Mouse (Mus musculus): ENCODE data around the gene Ifi27.
"Not testable (repeated sequence)": the region's sequence is repeated elsewhere in the genome, so short reads cannot be mapped to it uniquely, and the experiment has no call there.

The Ifi27 gene

DNA sequence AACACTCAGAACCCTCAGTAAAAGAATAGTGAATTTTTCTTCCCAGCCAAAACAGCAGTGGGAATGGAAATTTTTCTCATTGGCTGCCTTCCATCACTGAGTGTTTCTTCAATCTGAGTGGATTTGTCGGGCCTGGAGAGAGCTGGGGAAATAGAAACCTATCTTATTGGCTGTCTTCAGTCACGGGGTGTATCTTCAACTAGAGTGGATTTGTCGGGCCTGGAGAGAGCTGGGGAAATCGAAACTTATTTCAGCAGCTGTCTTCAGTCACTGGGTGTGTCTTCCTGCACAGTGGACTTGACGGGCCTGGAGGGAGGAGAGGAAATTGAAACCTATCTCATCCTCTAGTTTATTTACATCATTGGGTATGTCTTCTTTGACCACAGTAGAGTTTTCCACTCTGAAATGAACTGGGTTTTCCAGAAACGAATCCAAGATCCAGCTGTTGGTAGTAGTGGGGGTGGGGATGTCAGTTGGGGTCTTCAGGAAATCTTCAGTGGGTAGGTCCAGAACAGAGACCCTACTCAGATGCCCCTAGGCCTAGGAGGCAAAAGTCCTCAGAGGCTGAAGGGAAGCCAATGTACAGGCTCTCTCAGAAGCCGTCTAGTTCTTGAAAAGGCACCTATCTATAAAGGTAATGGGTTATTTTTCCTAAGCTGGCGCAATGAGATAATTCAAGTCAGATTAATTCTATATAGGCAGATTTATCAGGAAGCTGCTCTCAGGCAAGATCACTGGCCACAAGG, at the start of gene Ifi27:
Ifi27 (plus strand) TSS at position 226 of the 746 bp plus-strand sequence.
- peak; percentile 79 for DNase-seq (ENCODE audit: low spot score)

DNA sequence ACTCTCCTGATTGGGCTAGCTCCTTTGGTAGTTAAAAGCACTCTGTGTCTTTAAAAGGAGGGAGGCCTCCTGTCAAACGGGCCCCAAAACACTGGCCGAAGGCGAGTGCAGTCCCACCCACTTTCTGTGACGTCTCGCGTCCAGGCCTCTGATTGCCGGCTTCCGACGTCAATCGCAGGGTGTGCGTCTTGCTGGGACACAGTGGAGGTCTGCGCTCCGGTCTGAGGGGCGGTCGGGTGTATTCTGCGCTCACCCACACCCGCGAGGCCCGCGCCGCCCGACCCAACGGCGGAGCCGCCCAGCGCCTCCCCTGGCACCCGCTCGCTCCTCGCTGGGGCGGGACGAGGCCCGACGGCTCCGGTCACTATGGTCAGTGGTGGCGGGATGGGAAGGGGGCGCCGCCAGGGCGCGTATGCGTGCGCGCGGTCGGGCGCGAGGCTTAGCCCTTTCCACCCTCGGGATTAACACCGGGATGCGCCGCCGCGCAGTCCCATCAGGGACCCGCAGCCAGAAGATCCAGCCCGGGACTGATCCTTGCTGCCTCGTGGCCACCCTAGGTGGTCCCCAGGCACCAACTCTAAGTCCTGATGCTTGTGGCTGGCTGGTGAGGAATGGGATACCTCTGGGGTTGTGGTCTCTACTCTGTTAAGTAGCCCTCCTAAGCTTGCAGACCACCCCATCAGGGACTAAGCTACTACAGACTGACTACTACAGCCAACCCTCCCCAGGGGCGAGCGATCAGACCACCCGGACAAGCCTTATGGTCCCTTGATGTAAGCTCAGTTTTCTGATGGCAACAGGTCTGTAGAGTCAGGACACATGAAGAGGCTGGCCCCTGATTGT, 45.3 kb upstream of the Ifi27 start, which contains the start of gene Otub2:
Otub2 (plus strand) TSS at position 178 of the 843 bp plus-strand sequence.
- DNase-seq (ENCODE audit: low spot score), result peak; percentile 93

DNA sequence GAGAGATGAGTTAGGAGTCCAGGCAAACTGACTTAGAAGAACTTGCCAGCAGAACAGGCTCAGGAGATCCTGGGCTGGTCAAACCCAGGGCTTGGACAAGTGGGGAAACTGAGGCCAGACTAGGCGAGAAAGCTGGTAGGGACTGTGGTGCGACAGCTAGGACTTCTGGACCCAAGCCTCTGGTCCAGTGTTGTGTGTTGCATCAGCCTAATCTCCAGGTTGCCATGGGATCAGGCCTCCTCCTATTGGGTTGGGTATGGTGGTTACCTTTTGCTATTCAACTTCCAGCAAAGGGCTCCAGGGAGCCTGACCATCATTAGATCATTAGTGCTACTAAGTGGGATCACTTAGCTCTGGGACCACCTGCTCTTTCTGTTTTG, 44.7 kb upstream of the Ifi27 start:
- DNase-seq (ENCODE audit: low spot score), result no peak

DNA sequence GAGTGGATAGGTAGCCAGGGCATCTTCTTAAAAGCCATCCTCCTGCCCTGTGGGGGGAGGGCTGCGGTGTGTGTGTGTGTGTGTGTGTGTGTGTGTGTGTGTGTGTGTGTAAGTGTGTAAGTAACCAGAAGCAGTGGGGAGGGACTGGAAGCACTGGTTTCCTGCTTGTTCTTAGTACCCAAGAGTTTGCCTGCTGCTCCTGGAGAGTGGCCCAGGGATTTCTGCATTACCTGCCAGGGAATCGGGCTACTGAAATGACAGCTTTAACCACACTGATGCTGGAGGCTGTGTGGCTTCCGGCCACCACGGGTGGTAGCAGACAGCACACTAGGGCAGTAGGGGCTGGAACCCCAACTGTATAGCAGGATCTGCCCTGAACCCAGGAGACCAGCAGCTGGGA, 44.0 kb upstream of the Ifi27 start:
- no peak for DNase-seq (ENCODE audit: low spot score)

DNA sequence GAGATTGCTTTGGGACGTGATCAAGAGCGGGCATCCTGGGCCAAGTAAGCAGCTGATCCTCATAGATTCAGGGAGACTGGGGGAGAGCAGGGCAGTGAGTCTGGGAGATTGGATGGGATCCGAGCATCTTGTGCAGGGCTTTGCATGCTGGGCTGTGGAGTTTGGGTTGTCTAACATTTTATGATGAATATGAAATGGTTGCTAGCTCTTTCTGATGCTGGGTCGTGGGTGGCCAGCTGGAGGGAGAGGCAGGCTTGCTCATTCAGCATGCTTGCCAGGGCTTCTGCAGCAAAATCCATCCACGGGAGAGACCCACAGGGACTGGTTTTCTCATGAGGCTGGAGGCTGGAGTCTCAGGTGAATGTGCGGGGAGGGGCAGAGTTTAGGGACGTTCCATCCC, 42.9 kb upstream of the Ifi27 start:
- no peak for DNase-seq (ENCODE audit: low spot score)

DNA sequence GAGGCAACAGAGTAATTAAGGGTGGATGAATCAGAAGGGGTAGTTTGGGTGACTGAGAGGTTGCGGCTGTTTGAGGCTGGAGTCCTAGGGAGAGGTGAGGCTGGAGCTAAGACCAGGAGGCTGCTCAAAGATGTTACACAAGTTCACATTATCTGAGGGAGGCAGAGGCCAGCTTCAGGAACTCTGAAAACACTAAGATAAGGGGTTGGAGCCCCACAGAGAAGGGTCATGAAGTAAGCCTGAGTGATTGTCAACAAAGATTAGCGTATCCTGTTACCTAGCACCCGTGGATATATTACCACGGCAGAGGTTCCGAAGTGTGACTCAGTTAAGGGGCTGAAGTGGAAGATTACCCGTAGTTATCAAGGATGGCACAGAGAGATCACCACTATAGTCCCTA, 40.5 kb upstream of the Ifi27 start:
- no peak for DNase-seq (ENCODE audit: low spot score)

DNA sequence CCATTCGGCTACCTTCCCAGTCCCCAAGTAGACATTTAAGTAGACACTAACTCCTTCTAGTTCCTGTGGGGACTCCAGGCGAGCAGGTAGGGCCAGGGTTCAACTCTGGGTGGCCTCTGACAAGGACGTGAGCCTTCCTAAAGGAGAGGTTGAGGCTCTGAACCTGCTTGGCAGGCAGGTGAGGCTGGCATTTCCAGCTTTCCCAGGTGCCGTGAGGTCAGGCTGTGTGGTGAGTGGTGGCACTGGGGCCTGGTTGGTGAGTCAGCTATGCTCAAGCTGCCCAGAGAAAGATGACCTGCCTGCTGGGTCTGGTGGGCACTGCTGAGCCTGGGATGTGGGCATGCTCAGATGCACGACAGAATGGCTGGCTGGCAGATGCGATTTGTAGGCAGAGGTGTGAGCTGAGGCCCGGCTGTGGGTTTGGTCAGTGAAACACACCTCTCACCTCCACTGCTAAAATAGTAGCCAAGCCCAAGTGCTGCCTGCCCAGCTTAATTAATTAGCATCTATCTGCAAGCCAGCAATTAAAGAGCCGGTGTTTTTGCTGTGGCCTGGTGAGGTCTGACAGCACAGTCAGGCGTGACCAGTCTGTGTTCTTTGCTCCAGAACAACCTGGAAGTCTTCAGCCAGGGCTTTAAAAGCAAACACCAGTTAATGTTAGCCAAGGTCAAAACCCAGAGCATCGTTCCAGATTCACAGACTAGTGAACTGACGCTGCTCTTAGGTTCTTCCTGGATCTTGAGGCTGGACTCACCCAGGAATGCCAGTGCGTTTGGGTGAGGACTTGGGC, 38.3 kb upstream of the Ifi27 start:
- DNase-seq (ENCODE audit: low spot score), result no peak

DNA sequence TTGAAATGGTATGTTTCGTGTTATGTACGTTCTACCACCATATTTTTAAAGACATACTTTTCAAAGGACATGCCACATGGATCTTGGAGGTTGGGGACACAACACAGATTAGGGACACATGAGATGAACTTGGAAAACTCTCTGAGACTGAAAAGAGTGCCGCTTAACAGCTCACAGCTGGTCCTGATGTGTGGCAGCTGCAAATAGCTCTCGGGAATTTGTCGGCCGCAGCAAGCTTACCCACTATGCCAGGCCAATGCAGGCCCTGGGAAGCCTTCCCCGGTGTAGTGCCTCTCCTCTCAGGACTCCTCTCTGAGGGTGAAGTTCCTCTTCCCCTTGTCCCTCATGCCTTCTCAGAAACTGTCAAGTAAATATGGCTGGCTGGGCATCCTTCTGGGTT, 37.3 kb upstream of the Ifi27 start:
- DNase-seq (ENCODE audit: low spot score), result no peak

DNA sequence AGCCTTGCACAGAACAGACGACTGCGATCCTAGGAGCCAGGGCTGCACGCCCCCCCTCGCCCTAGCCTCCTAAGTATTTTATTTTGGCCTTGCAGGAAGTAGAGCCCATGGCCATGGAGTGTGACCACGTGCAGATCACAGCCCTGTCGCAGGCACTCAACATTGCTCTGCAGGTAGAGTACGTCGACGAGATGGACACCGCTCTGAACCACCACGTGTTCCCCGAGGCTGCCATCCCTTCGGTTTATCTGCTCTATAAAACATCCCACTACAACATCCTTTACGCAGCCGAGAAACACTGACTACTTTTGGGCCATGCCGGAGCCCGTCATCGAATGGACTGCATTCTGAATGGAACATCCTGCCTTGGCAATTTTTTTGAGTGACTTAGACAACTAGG, 29.9 kb upstream of the Ifi27 start:
- no peak for DNase-seq (ENCODE audit: low spot score)

DNA sequence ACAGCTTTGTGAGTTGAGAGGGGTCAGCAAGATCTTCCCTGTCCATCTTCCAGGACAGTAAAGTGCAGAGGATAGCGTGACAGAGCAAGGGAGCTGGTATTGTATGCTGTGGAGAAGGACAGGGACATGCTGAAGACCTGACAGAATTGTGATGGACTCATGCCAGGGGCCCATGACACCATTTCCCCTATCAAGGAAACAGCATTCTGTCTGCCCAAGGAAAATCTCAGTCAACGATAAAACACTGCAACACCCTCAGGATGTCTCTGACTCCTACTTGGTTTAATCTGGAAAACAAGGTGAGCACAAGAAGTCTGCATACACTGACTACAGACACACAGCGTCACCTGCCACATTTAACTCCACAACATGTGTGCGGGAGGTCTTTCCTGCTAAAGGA, 26.3 kb upstream of the Ifi27 start, which contains the start of gene 9330161L09Rik:
9330161L09Rik (minus strand) TSS at position 101 of the 400 bp plus-strand sequence.
- no peak for DNase-seq (ENCODE audit: low spot score)

DNA sequence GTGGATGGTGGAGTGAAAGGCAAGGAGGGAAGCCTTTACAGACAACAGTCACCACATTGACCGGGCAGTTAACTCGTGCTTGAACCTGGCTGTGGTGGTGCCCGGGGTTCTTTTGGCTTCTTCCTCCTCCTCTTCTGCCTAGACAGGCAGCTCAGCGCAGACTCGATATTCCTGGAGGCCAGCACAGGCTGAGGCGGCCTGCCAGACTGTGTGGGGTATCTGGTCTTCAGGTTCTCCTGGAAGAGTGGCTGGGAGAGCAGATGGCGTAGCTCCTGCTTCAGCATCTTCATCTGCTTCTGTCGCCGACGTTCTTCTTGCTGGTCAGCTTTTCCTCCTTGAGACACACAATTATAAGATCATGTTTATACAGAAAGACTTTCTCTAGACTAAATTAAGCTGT, 25.9 kb upstream of the Ifi27 start:
- DNase-seq (ENCODE audit: low spot score), result no peak

DNA sequence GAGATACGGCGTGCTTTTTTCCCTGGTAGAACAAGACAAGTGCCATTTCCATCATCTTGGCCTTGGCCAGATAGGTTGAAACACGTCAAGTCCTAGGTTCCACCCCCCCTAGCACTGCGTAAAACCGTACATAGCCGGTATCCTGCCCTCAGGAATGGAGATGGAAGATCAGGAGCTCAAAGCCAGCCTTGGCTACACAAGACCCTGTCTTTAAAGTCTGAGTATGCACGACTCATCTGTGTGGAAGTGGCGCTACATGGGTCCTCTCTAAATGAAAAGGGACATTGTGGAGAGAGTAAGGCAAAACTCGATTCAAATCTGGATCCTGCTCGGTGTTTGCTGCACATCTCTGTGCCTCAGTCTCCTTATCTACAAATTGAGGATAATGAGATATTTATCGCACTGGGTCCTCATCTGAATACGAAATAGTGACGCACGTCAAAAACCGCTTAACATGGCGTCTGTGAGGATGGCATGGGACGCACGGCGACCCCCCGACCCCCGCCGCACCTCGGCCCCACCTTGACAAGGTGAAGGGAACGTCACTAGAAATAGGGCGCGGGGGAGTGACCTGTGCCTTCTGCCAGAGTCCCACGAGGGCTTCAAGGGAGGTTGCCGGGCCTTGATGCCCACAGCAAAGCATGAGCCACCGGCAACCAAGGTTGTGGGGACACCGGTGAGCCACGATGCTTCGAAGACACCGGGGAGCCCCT, 8.8 kb upstream of the Ifi27 start:
- no peak for DNase-seq (ENCODE audit: low spot score)

DNA sequence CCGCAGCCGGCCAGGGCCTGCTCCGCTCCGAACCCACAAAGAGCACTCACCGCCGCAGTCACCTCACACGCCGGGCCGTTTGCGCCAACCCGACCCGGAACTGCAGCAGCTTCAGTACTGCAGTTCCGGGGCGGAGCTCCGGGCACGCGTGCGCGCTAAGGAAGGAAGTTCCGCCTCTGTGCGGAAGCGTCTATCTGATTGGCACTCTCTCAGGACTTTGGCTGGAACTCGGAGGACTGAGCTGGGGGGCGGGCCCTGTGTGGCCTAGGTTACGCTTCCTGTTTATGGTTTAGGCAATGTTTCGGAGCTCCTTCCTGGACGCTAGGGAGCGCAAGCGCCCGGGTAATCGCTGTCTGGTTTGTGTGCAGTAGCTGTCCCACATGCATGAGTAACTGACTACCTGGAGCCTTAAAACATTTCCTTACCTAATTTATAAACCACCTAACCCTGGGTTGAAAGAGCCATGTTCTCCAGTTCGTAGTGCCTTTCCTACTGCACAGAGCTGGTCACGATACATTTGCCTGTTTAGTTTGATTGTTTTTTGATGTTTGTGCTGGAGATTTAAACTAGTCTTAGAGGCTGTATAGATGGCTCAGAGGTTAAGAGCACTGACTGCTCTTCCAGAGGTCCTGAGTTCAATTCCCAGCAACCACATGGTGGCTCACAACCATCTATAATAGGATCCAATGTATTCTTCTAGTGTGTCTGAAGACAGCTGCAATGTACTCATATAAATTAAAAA, 8.1 kb upstream of the Ifi27 start, which contains the start of gene Ddx24:
Ddx24 (minus strand) TSS at position 102 of the 742 bp plus-strand sequence.
- peak; percentile 97 for DNase-seq (ENCODE audit: low spot score)

DNA sequence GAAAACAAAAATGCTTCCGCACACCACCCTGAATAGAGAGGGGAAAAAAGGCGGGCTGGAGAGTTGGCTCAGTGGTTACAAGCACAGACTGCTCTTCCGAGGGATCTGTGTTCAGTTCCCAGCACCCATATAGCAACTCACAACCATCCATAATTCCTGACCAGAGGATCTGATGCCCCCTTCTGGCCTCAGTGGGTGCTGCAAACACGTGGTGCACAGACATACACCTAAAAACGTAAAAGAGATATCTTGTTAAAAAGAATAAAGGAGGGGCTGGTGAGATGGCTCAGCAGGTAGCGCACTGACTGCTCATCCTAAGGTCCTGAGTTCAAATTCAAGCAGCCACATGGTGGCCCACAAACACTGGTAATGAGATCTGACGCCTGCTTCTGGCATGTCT, 7.3 kb upstream of the Ifi27 start:
- DNase-seq (ENCODE audit: low spot score), result no peak

DNA sequence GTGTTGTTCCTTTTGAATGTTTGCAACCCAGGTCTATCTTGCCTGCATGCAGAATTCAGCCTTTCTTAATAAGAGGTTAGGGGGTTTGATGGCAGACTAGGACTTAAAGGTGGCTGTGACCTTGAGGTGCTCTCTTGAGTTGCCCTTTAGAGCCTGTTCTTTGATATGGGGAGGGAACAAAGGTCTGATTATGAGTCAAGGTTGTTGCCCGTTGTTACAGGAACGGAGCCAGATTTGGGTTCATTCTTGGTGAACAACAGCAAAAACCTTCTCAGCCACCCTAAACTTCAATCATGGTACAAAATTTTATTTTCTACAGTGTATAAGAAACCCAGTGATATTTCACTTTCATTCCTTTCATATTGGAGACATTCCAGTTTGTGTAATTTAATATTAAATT, 581 bp upstream of the Ifi27 start:
- DNase-seq (ENCODE audit: low spot score), result no peak

DNA sequence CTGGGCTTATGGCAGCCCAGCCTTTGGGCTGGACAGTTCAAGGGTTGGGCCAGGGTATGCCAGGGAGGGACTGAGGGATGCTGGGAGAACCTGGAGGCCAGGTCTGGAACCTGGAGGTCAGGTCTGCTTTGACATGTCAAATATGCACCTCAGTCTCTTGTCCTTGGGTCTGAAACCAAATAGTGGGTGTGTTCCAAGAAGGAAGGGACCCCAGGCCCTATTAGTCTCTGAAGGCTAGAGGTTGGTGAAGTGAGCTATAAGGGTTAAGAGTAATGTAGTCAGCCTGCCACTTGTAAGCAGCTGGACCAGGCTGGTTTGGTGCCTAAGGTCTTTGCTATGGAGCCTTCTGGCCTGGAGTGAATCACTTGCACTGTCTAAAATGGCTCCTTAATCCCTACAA, 850 bp downstream of the Ifi27 start:
- DNase-seq (ENCODE audit: low spot score), result no peak

DNA sequence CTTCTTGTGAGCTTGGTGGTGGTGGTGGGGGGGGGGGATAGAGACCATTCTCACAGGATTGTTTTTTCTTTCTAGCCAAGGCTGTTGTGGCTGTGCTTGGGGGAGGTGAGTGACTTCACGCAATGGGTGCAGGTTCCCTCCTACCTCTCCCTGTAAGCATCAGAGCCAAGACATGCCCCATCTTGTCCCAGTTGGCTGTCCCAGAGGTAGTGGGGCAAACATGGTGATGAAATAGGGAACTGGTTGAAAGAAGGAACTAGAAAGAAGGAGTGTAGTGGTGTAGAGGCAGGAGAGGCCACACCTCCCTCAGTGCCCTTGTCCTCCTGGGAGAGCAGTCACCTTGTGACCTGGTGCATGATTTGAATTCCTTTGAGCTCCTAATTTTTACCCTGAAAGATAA, 3.6 kb downstream of the Ifi27 start:
- no peak for DNase-seq (ENCODE audit: low spot score)

DNA sequence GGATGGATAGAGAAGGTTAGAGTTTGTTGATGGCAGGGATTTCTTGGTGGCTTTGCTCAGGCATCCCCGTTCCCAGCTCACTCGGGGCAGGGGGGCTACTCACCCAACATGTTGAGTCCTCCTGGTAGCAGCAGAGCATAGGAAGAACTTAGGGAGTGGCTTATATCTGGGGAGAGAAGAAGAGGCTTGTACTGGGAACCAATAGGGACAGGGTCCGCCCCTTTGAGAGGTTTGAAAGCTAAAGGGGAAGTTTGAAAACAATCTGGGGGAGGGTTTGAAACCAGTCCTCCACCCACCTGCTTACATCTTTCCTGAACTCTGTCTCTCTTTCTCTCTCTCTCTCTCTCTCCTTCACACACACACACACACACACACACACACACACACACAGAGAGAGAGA, 9.5 kb downstream of the Ifi27 start, which contains the start of gene Ifi27l2a:
Ifi27l2a (minus strand) TSS at position 157 of the 400 bp plus-strand sequence.
- DNase-seq (ENCODE audit: low spot score), result no peak

DNA sequence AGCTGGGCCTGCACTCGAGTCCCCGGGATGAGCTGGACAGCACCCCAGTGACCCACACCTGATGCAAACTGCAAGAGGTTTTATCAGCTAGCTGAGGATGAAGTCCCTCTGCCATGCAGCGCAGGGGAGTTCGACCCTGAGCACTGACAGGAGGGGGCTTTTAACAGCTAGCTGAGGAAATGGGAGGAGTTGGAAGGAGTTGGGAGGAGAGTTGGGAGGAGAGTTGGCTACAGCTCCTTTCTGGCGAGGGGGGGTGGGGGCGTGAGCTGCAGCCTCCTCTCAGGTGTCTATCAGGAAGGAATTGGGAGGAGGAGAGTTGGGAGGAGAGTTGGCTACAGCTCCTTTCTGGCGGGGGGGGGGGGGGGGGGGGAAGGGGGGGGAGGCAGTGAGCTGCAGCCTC, 10.2 kb downstream of the Ifi27 start:
- DNase-seq (ENCODE audit: low spot score), result not testable (repeated sequence)

DNA sequence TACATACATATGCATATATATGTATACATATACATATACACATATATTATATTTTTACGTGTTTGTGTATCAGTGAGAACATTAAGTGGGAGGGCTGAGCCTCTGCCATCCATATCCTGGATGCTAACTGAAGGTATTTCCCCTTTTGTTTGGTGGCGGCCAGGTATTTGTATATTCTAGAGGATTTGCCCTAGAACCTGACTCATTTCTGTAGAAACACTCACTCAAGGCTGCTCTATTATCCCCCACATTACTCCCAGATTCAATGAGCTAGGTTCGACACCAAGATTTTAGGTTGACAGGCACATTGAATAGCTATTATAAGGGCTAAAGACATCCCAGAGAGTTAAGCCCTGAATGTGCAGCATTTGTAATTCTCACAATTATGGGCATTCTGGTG, 11.0 kb downstream of the Ifi27 start:
- no peak for DNase-seq (ENCODE audit: low spot score)

DNA sequence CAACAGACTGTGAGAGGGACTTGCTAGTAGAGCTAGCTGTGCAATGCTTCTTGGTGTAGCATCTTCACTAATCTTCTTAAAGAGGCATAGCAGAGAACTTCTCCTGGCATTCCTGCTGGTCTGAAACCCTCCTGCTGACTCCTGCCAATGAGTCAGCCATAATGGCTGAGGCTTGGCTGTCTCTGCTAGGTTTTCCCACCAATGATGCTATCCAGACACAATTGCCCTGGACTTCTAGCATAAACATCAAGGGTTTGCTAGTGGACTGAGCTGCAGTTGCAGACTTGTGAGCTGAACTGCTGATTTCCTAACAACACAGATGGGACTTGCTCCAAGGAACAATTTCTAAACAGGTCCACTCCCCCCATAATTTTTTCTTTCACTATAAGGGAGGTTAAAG, 19.4 kb downstream of the Ifi27 start:
- DNase-seq (ENCODE audit: low spot score), result no peak

Data from ovary, adult 18-20 months (tissue).